Mouse (Mus musculus) cerebellum, adult 2 months (tissue): Measurements from ENCODE around the gene Nos1.

Source experiments
- CTCF ChIP-seq: fragments of 200-500 bp; IDR thresholded peaks from 2 replicates; pipeline ENCODE4 v1.5.1; 2011; ENCODE audit warnings: low read depth, mild to moderate bottlenecking, control low read depth, low read length, moderate library complexity, borderline replicate concordance; ENCODE audit not compliant: insufficient read depth
- POLR2A ChIP-seq: fragments of 200-500 bp; IDR thresholded peaks from 2 replicates; pipeline ENCODE4 v1.6.1; 2011; ENCODE audit warnings: low read length, control low read depth, borderline replicate concordance; ENCODE audit not compliant: insufficient read depth

DNA sequence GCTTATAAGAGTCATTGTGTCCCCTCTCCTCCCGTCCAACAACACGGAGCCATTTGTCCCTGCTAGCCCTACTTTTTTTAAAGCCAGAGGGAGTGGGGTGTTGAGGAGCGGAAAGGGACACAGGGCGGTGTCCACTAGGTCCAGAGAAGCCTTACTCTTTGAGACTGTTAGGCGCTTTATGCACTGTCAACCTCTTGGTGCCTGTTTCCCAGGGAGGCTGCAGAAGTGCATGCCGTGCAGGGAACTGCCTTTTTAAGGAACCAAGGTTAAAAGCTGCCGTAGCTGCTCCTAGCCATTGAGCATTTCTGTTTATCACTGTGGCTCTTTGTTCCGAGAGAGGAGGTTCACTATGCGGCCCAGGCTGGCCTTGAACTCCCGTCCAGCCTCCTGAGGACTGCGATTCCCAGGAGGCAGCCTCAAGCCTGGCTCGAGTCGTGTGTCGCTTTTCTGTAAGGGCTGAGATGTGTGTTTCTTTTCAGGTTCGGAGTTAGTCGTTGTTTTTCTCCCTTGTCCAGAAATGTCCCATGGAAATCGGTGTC, 197.4 kb downstream of the Nos1 start:
- no peak for TF ChIP-seq CTCF
- TF ChIP-seq POLR2A: no peak
